Mouse (Mus musculus) kidney, postnatal 36 days (tissue): Measurements from ENCODE around the gene Zc3h6.
A peak's percentile ranks its signal among the peaks of the same experiment; 100 is the strongest.

Experiments
- DNase-seq, 2 experiments: peaks; one replicate each; pipeline ENCODE4 v3.0.0; 2021 to 2022; ENCODE audit warnings: mixed read lengths in 2 of 2

Gene Zc3h6

DNA sequence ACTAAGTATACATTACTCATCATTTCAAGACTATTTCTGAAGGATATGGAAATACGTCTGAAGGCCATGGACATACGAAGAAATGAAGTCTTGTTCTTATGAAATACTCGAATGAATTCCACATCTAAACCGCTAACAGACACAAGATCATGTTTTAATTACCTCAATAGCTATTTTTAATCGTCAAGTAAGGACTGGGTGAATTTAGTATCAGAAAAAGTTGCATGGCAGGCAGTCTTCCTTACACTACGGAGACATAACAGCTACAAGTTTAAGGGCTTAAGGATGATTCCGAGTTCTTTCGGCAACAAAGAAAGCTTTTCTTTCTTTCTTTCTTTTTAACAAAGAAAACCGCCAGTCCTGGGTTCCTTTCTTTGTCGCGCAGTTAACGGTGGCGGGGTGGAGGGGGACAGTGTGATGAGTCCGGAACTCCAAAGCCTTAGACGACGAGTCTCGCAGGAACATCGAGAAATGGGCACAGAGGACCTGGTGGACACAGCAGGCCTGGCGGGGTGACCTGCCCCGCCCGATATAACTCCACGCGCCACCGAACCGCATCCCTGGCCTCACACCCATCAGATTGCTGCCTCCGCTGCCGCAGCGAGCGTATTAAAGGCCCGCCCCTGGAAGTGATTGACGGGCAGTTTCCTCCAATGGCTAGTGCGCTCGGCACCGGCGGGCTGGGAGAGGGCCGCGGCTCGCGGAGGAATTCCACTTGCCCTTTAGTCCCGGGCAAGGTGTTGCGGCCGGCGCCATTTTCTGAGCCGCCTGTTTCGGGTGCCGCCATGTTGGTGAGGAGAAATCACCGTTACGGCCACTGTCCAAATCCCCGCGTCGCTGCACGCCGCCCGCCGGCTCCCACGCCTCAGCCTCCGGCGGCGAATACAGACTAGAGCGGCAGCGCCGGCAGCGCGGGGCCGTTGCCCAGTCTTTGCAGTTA is at the start of gene Zc3h6:
Zc3h6 (plus strand) TSS at position 762 of the 940 bp plus-strand sequence.
- peak; percentile 98 to 99 for DNase-seq

DNA sequence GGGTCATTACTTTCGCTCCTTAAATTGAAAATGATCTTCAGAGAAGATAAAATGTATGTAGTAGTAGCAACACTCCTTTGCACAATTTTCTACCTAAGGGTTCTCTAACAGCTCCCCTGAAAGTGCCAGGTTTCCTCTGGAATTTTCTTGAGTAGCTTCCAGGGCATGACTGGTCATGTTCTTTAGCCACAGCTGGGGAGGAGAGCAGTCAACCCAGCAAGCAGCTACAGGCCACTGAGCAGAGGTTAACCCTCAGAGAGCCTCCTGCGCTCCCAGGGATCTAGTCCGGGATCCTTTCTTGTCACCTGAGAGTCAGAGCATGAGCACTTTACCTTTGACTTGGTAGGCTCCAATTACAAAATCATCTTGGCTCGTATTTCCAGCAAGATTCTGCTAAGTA is 42.4 kb upstream of the Zc3h6 start:
- DNase-seq, result peak; percentile 27 to 39

DNA sequence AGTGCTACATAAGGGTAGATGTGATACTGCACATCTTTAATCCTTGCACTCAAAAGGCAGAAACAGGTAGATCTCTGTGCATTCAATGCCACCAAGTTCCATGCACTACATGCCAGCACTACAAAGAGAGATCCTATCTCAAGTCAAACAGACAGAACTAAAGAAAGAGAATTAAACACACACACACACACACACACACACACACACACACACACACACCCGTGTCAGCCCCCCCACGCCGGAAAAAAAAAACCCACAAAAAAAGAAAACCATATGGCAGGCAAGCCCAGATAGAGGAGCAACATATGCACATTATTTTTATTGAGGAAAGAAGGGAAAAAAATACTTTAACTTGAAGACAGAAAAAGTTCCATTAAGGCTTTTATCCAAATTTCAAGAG is 38.8 kb upstream of the Zc3h6 start:
- DNase-seq, result no peak

DNA sequence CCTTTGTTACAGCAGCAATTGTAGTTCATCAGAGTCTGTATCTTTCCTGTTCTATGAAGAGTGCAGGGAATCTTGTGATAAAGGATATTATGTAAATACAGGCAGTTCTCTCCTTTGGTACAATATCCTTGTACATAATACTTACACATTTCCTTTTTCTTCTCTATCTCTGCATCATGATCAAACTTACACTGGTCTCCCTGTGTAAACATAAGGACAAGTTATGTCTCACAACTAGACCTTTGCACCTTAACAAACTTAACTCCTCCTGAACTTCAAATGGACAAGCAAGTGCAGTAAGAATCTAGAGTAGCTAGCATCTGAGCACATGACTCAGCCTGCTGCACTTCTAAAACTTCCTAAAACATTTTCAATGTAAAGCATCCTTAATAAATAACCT is 36.5 kb upstream of the Zc3h6 start:
- DNase-seq, result no peak

DNA sequence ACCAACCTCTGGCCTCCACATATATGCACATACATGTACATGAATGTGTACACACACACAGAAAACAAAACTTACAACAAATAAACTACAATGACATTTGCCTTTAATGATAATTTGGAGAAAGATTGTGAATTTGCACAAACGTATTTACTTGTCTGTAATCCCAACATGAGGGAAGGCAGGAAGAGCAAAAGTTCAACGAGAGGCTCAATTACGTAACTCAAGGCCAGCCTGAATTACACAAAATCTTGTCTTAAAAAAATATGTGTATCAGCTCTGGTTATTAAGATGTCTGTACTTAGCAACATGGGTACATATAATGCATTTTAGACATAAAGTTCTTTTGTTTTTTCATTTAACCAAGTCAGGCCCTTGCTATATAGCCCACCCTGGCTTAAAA is 30.9 kb upstream of the Zc3h6 start:
- no peak for DNase-seq

DNA sequence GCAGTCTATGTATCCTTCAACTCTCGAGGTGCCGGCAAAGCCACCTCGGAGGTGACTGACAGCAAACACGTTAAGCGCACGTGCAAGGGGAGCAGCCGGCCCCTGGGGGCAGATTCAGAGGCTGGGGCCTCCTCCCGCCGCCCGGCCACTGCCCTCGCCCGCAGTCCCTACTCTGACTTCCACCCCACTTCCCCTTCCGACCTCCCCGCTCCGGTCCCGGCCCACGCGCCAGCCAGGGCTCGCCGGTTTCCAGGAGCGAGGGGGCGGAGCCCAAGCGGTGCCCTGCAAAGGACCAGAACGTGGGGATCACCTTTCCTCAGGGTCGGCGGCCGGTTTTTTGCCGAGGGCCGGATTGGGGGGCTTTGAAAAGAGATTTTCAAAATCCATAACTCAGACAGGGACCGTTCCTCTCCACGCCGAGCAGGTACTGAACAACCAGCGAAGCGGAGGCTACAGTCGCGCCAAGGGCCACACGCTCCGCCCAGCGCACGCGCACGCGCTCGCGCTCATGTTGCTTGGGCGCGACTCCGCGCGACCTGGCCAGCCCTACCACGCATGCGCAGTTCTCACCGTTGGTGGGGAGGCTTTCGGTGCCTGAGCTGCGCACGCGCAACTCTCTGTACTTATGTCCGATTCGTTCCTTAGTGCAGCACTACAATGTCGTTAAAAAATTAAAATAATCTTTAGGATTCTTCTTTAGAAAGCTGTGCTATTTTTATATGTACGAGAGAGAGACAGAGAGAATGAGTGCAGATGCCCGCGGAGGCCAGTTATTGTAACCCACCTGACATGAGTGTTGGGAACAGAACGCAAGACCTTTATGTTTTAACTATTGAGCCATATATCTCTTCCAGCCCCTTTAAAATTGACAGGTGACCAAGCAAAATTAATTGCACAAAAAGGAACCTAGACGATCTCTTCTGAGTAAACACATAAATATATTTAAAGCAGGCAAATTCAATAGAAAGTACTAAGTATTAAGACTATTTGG is 23.4 kb upstream of the Zc3h6 start, which contains the start of gene Zc3h8:
Zc3h8 (minus strand) TSS at position 540 of the 991 bp plus-strand sequence.
- peak; percentile 97 to 98 for DNase-seq

DNA sequence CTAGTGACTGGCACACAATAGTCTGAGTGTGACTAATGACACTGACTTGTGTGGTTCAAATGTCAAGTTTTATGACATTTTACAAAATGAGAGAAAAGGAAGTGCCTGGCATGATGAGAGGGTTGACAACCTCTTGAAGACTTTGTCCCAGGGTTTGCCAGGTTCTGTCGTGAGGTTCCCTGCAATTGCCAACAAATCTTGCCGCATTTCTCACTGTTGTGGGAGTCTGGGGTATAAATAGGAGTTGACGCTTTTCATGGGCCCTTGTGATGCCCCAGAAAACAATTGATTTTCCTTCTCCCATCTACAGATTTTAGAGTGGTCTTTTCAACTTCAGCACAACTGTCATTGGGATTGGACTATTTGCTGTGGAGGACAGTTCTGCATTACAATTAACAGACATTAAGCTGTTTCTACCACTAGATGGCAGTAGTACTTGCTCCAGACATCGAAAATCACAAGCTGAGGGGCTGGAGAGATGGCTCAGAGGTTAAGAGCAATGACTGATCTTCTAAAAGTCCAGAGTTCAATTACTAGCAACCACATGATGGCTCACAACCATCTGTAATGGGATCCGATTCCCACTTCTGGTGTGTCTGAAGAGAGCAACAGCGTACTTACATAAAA is 19.1 kb upstream of the Zc3h6 start:
- peak; percentile 38 to 72 for DNase-seq

DNA sequence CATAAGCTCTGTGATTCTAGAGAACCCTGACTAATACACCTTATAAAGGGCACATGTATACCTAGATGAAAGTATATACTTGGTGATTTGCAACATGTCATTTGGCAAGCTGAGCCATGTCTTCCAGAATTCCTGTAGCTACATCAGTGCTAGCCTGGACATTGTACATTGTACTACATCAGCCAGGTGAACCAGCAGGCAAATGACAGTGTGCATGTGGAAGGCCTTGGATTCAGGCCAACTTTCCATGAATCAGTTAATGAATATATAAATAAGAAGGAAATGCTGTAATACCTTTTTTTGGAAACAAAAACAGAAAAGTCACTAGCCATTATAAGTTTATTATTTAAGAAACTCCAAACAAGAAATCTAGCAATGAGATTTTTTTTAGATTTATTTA is 13.0 kb upstream of the Zc3h6 start:
- DNase-seq, result peak; percentile 37 to 51

DNA sequence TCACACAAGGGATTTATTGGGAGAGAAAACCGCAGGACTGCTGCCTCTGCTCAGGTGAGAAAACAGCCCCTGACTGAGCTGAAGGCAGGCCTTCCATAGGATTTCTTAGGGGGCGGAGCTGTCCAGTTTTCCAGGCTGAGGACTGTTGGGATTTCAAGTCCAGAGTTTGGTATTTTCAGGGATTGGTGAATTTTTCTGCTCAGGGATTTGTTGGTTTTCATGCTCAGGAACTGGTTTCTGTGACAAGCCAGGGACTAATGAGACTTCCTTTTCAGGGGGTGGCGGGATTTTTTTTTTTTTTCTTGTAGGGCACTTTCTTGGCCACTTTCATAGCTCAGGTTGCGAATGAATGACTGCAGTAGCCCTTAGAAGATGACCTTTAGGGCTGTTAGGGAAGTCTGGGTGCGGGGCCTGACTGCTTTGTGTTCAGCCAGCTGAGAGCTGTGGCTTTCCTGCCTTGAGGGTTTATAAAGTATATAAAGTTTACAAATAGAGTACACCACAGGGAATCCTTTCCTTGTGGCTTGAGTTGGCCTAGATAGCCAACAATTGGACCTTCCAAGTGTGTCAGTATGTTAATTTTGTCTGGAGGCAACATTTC is 1.6 kb upstream of the Zc3h6 start:
- DNase-seq, result no peak

DNA sequence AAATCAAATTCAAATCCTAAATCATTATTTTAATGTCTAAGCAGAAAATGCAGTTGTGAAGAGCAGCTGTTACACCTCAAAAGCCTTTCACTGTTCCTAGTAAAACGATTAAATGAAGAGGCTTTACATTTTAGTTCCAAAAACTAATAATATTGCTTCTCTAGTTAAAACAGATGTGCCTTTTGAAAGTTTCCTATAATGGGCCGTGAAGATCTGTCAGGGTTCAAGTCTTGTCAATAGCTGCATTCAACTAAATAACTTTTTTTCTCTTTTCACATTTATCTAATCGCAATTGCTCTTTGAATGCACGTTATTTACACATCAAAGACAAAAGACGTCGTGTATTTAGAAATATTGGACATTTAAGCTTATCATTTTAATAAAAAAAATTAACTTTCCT is 966 bp upstream of the Zc3h6 start:
- no peak for DNase-seq

DNA sequence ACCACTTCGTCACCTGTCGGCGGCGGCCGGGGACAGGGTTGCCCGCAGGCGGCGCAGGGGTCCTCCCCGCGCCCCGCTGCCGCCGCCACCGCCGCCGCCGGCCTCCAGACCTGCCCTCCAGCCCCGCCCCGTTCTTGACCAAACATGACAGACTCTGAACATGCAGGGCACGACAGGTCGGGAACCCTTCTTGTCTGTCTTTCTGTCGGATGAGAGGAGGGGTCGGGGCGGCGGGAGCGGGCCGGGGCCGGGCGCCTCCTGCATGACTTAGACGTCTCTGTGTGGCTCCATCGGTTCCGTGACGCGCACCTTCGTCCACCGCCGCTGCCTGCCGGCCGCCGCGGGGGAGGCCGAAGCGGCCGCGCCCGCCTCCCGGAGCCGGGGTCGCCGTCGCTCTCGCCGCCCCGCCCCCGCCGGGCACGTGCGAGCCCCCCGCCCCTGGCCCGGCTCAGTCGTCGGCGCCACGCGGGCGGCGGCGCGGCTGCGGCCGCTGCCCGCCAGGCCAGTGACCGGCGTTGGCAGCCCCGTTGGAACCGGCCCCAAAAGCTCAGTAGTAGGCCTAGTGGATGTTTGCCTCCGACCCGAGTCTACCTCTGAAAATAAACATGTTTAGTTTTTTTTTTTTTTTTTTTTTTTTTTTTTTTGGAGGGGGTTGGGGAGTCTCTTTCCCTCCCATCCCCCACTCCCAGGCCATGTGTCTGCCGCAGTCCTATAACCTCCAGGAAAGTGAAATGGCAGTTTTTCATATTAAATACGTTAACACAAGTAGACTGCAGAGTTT is 649 bp downstream of the Zc3h6 start, which contains the start of gene Gm10762:
Gm10762 (minus strand) TSS at position 65 of the 781 bp plus-strand sequence.
- DNase-seq, result peak; percentile 88 to 91

DNA sequence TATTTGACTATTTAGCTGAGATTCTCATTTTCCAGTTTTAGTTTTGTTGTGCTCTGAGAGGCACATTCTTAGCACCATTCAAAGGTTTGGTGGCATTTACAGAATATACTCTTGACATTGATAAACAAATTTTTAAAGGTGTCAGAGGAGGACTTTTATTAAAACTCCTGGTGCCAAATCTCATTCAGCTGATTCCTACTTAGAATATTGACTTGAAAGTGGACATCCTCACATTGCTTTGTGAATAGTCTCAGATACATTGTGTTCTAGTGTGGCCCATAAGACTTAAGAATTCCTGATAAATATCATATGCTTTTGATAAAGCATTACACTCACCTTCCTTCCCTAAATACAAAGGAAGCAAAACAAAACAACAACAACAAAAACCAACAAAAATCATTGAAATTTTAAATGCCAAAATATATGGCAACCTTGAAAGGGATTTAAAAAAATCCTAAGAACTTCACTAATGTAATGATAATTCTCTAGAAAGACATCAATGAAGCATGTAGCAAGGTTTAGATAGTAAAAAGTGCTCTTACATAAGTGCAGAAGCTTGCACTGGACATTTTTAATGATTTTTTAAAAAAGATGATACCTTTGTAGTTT is 1.4 kb downstream of the Zc3h6 start:
- no peak for DNase-seq

DNA sequence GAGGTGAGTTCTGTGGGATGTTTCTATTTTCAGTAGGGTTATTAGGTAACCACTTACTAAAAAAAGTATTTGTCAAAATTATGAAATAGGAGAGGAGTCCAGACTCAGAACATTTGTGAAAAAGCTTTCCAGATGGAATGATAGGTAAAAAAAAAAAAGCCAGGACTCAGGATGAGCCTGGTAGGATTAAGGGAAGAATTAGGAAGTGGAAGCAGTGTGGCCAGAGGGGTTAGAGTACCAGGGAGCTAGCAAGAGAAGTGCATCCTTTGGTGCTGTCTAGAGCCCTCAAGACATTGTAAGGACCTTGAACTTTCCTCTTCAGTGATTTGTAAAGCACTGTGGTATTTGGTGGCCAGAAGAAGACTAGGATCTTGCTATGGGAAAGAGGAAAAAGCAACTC is 5.1 kb downstream of the Zc3h6 start:
- DNase-seq, result no peak

DNA sequence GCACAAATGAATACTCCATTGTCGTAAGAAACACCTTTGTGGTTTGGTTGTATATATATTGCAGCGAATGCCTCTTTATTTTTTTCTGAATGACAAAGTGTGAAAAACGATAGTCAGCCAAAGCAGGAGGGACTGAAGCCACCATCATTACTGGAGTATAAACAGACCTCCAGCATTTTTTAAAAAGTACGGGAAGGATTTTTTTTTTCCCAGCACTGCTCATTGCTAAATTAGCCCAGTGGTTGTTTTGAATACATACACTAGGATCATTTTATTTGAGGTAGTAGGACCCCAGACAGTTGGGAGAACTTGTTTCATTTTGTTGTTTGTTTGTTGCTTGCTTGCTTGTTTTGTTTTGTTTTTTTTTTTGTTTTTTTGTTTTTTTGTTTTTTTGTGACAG is 8.4 kb downstream of the Zc3h6 start:
- DNase-seq, result no peak

DNA sequence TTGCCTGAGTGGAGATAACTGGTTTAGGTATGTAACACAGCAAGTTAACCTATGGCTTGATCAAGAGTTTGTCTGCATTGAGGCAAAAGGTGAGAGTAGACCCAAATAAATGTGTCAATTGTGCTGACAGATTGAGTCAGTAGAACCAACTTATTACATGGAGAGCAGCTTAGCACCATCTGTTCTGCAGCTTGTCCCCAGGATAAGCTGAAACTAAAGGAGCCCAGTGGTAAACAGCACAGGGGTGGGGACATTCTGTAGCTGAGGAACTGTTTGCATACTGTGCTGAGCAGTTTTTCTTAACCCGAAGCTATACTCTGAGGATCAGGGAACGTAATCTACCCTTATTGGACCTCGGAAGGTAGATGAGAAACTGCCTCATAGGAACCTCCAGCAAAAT is 17.5 kb downstream of the Zc3h6 start:
- DNase-seq, result no peak

DNA sequence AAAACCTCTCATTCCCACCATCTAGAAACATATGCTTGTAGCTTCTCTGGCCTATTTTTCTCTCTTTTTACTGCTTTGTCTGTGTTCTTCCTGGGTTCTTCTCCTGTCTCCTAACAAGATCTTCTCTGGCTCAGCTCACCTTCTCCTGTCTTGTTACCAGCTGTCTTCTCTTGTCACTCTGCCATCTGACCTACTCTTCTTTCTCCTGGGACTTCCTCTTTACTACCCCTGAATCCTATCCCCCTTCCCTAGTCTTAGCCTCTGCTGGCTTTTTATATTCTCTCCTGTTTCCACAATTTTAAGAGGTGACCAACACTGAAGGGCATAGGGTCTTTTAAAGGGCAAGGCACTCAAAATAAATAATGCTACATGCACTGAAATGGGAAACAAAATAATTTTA is 37.7 kb downstream of the Zc3h6 start:
- no peak for DNase-seq

DNA sequence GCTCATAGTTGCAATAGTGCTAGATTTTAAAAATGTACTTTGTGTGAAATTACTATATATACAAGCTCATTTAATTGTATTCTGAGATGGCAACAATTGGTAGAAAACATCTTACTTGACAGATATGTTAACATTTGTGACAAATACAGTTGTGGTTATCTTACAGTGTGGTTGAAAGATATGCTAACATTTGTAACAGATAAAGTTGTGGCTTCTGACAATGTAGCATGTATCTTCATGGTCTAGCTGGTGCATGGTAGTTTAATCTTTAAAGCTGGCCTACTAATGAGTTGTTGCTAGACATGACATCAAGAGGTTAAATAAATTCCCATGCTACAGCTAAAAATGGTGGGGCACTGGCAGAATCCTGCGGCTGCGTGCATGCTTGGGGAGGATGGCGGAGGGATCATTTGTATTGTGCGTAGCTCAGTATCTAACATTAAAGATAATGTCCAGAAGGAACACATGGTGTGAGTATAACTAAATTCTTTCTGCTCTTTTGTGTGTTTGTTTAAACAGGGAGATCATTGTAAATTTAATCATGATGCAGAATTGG is 39.1 kb downstream of the Zc3h6 start:
- no peak for DNase-seq

DNA sequence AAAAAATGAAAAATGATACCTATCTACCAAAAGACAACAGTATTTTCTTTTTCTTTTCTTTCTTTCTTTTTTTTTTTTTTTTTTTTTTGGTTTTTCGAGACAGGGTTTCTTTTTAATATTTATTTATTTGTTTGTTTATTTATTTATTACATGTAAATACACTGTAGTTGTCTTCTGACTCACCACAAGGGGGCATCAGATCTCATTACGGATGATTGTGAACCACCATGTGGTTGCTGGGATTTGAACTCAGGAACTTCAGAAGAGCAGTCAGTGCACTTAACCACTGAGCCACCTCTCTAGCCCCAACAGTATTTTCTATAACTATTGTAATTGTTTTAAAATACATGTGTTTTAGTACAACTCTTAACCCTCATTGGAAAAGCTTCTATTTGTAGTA is 41.7 kb downstream of the Zc3h6 start:
- DNase-seq, result peak; percentile 1 to 15

DNA sequence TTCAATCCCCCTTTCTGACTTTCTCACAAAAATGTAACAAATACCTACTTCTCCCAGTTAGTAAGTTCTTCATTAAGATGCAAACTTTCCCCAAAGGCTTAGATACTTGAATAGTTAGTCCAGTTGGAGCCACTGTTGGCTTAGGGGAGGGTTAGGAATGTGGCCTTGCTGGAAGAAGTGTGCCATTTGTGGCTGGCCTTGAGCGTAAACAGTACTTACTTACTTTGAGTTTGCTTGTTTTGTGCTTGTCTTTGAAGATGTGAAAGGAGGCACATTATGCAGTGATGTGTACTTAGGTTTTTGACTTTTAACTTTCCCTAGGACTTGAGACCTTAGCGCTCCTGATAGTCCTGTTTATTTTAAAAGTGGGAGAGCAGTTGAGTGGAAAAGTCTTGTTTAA is 52.9 kb downstream of the Zc3h6 start:
- no peak for DNase-seq

DNA sequence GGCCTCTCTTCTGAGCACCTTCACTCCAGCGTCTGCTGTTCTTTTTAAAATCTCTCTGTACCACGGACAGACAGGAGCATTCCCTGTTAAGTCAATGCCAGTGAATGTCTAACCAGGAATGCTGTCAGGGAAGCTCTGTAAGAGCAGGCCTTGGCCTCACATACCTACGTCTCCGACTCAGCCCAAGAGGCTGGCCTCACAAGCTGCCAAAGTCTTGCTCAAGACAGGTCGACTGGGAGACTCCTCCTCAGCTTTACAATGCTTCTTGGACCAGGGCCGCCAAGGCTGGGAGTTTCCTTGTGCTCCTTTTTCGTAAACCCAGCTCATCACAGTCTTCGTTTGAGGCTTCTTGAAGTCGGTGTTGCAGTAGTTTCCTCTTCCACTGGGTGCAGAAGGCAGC is 57.6 kb downstream of the Zc3h6 start:
- DNase-seq, result no peak

DNA sequence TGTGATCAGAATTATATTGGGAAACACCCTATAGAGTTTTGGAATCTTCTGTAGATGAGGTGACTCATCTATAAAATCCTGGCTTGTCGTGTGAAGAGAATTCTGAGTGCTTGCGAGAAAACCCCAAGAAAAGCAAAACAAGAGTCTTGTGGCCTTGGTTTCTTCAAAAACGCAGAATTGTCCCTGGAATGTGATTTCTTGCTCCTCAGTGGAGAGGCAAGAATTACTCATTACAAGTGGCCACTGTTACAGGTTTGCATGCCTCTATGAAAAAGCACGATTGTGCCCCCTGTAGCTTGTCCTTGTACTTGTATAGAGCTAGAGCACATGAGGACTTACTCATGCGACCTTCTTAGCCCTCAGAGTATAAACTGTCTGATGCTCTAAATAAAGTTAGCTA is 68.2 kb downstream of the Zc3h6 start:
- no peak for DNase-seq
